Mouse (Mus musculus): ENCODE measurements around the gene Pnn. TPM values are rescaled to one million over a fixed set of nuclear protein-coding genes. Genes with fewer than 3 reads are reported as not detected.

Gene Pnn
- total RNA-seq (2012; rRNA removed): 36.7 and 38.4 TPM in 2 replicates
- polyA plus RNA-seq (2012; ENCODE audit: insufficient read depth in 1 of 2, insufficient read length in 2 of 2, low read depth in 1 of 2, low replicate concordance in 2 of 2, missing spikeins in 1 of 2): 100 to 1,000 TPM; 132 to 216 TPM

- peak; percentile 99 for DNase-seq (ENCODE audit: low read depth, low spot score)
- H3K27me3 ChIP-seq (ENCODE audit: control insufficient read depth in 1 of 2, insufficient read depth in 2 of 2, low read length in 2 of 2): no peaks in the 10 kb centered on the region
- no peaks in the 10 kb centered on the region for H3K9me3 ChIP-seq (replicated peaks; ENCODE audit: insufficient read depth, low read length)
- TF ChIP-seq BHLHE40 (IDR thresholded peaks at IDR 0.05; ENCODE audit: borderline replicate concordance, low read depth, low read length) (no peak), NELFE (IDR thresholded peaks at IDR 0.05; ENCODE audit: low read depth, low read length) (peak; percentile 94), EP300 (IDR thresholded peaks at IDR 0.05; ENCODE audit: low read depth in 1 of 2, low read length in 2 of 2) (peak in 1 of 2 experiments; percentile 31; a peak in 2 of 4 replicates), MXI1 (IDR thresholded peaks at IDR 0.05; ENCODE audit: low read depth, low read length) (peak; percentile 83; the same call in 1 of the 2 replicates), CTCF (IDR thresholded peaks at IDR 0.05 in 2 of 3, conservative IDR thresholded peaks at IDR 0.05 in 1 of 3; ENCODE audit: control insufficient read depth in 1 of 3, insufficient read depth in 1 of 3, low read depth in 2 of 3, low read length in 3 of 3, poor library complexity in 1 of 3, severe bottlenecking in 1 of 3) (0 out of 6 replicates have a peak, but pooled peaks of 1 of the 3 experiments have one; percentile 7), POLR2A (IDR thresholded peaks at IDR 0.05; ENCODE audit: control insufficient read depth in 1 of 2, insufficient read depth in 1 of 2, low read depth in 1 of 2, low read length in 2 of 2, poor library complexity in 1 of 2) (peak; percentile 81 to 93), SIN3A (IDR thresholded peaks at IDR 0.05; ENCODE audit: low read length) (peak; percentile 80), NRF1 (IDR thresholded peaks at IDR 0.05; ENCODE audit: insufficient read depth, low read depth, low read length, poor library complexity, severe bottlenecking) (peak; percentile 86), CHD1 (IDR thresholded peaks at IDR 0.05; ENCODE audit: low read depth, low read length) (peak; percentile 93; the same call in 1 of the 2 replicates), TCF12 (IDR thresholded peaks at IDR 0.05; ENCODE audit: low read depth, low read length) (peak; percentile 68), RCOR1 (IDR thresholded peaks at IDR 0.05; ENCODE audit: low read depth, low read length) (0 out of 2 replicates have a peak, but pooled peaks have one; percentile 22), MYC (IDR thresholded peaks at IDR 0.05; ENCODE audit: low read depth, low read length) (peak; percentile 71; the same call in 1 of the 2 replicates), ETS1 (IDR thresholded peaks at IDR 0.05; ENCODE audit: low read depth, low read length) (peak; percentile 59; the same call in 1 of the 2 replicates), TBP (IDR thresholded peaks at IDR 0.05; ENCODE audit: low read depth, low read length) (peak; percentile 72; the same call in 1 of the 2 replicates), ZKSCAN1 (IDR thresholded peaks at IDR 0.05; ENCODE audit: low read depth, low read length) (no peak), CHD2 (IDR thresholded peaks at IDR 0.05; ENCODE audit: low read length) (no peak), USF2 (IDR thresholded peaks at IDR 0.05; ENCODE audit: borderline replicate concordance in 1 of 2, insufficient read depth in 1 of 2, low read depth in 1 of 2, low read length in 2 of 2) (no peak), HCFC1 (IDR thresholded peaks at IDR 0.05; ENCODE audit: low read depth, low read length) (peak; percentile 86), MAX (IDR thresholded peaks at IDR 0.05; ENCODE audit: low read length) (peak; percentile 69), GATA1 (IDR thresholded peaks at IDR 0.05; ENCODE audit: low read depth, low read length) (peak; percentile 2; the same call in 1 of the 2 replicates), KAT2A (conservative IDR thresholded peaks at IDR 0.05; ENCODE audit: low read depth, low read length) (no peak; the same call in 1 of the 2 replicates), POLR2AphosphoS2 (IDR thresholded peaks at IDR 0.05; ENCODE audit: low read length) (peak; percentile 80), ELF1 (IDR thresholded peaks at IDR 0.05; ENCODE audit: low read depth, low read length) (peak; percentile 93), ZMIZ1 (IDR thresholded peaks at IDR 0.05; ENCODE audit: low read depth, low read length) (peak; percentile 93; the same call in 1 of the 2 replicates)
- H3K79me2 ChIP-seq (ENCODE audit: control insufficient read depth, insufficient read depth, low read length, poor library complexity): peaks cover 22% of the 10 kb centered on the region
- peaks cover 26 to 30% of the 10 kb centered on the region in 2 experiments for H3K36me3 ChIP-seq (ENCODE audit: control insufficient read depth in 1 of 2, insufficient read depth in 2 of 2, low read length in 2 of 2)
- peak within 1 kb of the TSS; percentile 94 to 95 for H3K4me3 ChIP-seq (ENCODE audit: control insufficient read depth in 1 of 2, insufficient read depth in 1 of 2, low read depth in 2 of 2, low read length in 2 of 2)
- H3K27ac ChIP-seq (ENCODE audit: control insufficient read depth, low read depth, low read length): peak within 1 kb of the TSS; percentile 100
- peak within 1 kb of the TSS; percentile 97 for H3K9ac ChIP-seq (ENCODE audit: control insufficient read depth, low read depth, low read length, poor library complexity, severe bottlenecking)
- peaks cover 3 to 11% of the 10 kb centered on the region in 2 experiments; a peak in 2 of 4 replicates for H3K4me1 ChIP-seq (ENCODE audit: control insufficient read depth in 1 of 2, insufficient read depth in 2 of 2, low read length in 2 of 2)
These were observed at the start of gene Pnn for GRCm38 (mm10) chr12:59066448-59067077. Pnn (plus strand) TSS chr12:59066884.

All from MEL (cell line).